Comparison of ENCODE assay signal across 9 mouse cellular contexts in the genomic region with DNA sequence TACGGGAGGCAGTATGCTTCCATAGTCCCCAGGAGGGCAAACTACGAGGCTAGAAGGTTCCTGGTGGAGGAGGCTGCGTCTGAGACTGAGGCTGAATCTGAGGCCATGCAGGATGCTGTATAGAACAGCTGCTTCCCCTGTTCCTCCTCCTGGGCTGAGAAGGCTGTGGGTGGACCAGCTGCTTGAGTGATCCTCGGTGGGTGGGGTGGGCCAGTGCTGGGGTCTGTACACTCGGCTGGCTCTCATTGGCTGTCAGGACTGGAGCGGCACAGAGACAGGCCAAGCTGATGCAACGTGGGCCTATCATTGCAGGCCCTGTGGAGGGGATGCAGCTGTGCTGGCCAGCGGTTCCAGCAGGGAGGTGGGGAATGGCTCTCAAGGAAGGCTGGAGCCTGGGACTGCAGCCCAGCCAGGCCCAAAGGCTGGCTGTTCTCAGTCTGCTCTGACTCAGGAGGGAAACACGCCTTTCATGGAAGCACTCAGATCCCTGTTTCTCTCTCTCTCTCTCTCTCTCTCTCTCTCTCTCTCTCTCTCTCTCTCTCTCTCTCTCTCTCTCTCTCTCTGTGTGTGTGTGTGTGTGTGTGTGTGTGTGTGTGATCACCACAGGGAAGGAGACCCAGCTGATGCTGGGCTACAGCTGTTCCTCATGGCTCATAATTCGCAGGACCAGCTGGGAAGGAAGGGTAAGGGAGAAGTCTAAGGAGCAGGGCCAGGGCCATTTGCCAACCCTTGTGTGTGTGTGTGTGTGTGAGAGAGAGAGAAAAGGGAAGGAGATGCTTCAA. TPM values are rescaled to one million over a fixed set of nuclear protein-coding genes. Genes with fewer than 3 reads are reported as not detected.
A peak's percentile ranks its signal among the peaks of the same experiment; 100 is the strongest.
DNase-seq lines count a peak whose midpoint lies in the region; ATAC-seq and TF ChIP-seq lines count a peak whose summit lies in the region.
"Had no signal": no experiment of that assay in that cellular context is flagged by ENCODE, and none has a peak within 500 bp of the region (broad histone marks: within the 10 kb centered on the region; RNA-seq: fewer than 3 reads in every experiment).

No protein-coding gene starts in this region.

- peak overlapping the region; percentile 98 for H3K27ac ChIP-seq in embryonic facial prominence, embryonic 15.5 days (replicated peaks)
- H3K27ac ChIP-seq in heart, embryonic 10.5 days: peak overlapping the region; percentile 90
- H3K27ac ChIP-seq in limb, embryonic 12.5 days: peak overlapping the region; percentile 98
- H3K27ac ChIP-seq in midbrain, embryonic 14.5 days (replicated peaks; ENCODE audit: low read depth, low read length): peak overlapping the region; percentile 96
- peak overlapping the region; percentile 95 for H3K27ac ChIP-seq in stomach, postnatal 0 days (replicated peaks)
- H3K27ac ChIP-seq: macrophage had no signal

- DNase-seq in adrenal gland, postnatal 14 days: peak; percentile 81
- peak; percentile 97 for DNase-seq in heart, embryonic 10.5 days (ENCODE audit: low spot score)
- peak; percentile 62 for DNase-seq in kidney, adult 9 months
- DNase-seq in midbrain, embryonic 14.5 days: peak; percentile 91
- peak; percentile 79 for DNase-seq in stomach, postnatal 0 days (ENCODE audit: low spot score)
- DNase-seq in cerebellum, adult 9-10 months: no peak

- no peak overlapping the region for H3K9ac ChIP-seq in embryonic facial prominence, embryonic 15.5 days
- peak overlapping the region; percentile 52 for H3K9ac ChIP-seq in limb, embryonic 12.5 days (replicated peaks)
- H3K9ac ChIP-seq in midbrain, embryonic 14.5 days (replicated peaks; ENCODE audit: low read length): peak overlapping the region; percentile 48
- peak overlapping the region; percentile 41; the same call in 1 of the 2 replicates for H3K9ac ChIP-seq in stomach, postnatal 0 days (ENCODE audit: low read length)

- peaks cover 53% of the 10 kb centered on the region for H3K4me1 ChIP-seq in embryonic facial prominence, embryonic 15.5 days
- peaks cover 50% of the 10 kb centered on the region for H3K4me1 ChIP-seq in heart, embryonic 10.5 days
- H3K4me1 ChIP-seq in limb, embryonic 12.5 days (replicated peaks): peaks cover 55% of the 10 kb centered on the region
- H3K4me1 ChIP-seq in midbrain, embryonic 14.5 days (ENCODE audit: control insufficient read depth, insufficient read depth, low read length): peaks cover 46% of the 10 kb centered on the region
- H3K4me1 ChIP-seq in stomach, postnatal 0 days (replicated peaks; ENCODE audit: control insufficient read depth, insufficient read depth): peaks cover 19% of the 10 kb centered on the region

- TF ChIP-seq EP300 in stomach, postnatal 0 days (optimal IDR thresholded peaks at IDR 0.05): peak; percentile 63

- H3K27me3 ChIP-seq in embryonic facial prominence, embryonic 15.5 days: no peaks in the 10 kb centered on the region
- no peaks in the 10 kb centered on the region for H3K27me3 ChIP-seq in heart, embryonic 10.5 days (ENCODE audit: insufficient read depth, poor library complexity, severe bottlenecking)
- no peaks in the 10 kb centered on the region for H3K27me3 ChIP-seq in limb, embryonic 12.5 days
- no peaks in the 10 kb centered on the region for H3K27me3 ChIP-seq in midbrain, embryonic 14.5 days (ENCODE audit: control insufficient read depth, insufficient read depth, low read length)
- H3K27me3 ChIP-seq in stomach, postnatal 0 days (ENCODE audit: control insufficient read depth, insufficient read depth, low read length): no peaks in the 10 kb centered on the region

- 11% methylated on average over 9 of the region's 10 CpGs for WGBS in embryonic facial prominence, embryonic 15.5 days
- 13% methylated on average over 10 of the region's 10 CpGs for WGBS in heart, embryonic 10.5 days
- 1% methylated on average over 10 of the region's 10 CpGs for WGBS in limb, embryonic 12.5 days
- WGBS in midbrain, embryonic 14.5 days: 7% methylated on average over 10 of the region's 10 CpGs
- 21% methylated on average over 10 of the region's 10 CpGs for WGBS in stomach, postnatal 0 days

- no peak for TF ChIP-seq CTCF in stomach, postnatal 0 days (IDR thresholded peaks at IDR 0.05; ENCODE audit: low read depth)

- peak overlapping the region; percentile 34 for H3K4me2 ChIP-seq in embryonic facial prominence, embryonic 15.5 days (replicated peaks)
- H3K4me2 ChIP-seq in limb, embryonic 12.5 days: peak overlapping the region; percentile 45
- peak overlapping the region; percentile 32 for H3K4me2 ChIP-seq in midbrain, embryonic 14.5 days (ENCODE audit: low read length)
- H3K4me2 ChIP-seq in stomach, postnatal 0 days (replicated peaks; ENCODE audit: low read depth): peak overlapping the region; percentile 29; the same call in 1 of the 2 replicates

- ATAC-seq in embryonic facial prominence, embryonic 15.5 days (ENCODE audit: insufficient number of reproducible peaks, low FRiP score, low TSS enrichment, low read depth): peak; percentile 98
- ATAC-seq in limb, embryonic 12.5 days (ENCODE audit: insufficient number of reproducible peaks, insufficient read depth, low FRiP score, low TSS enrichment, low read depth): peak; percentile 99
- peak; percentile 95 for ATAC-seq in midbrain, embryonic 14.5 days (ENCODE audit: low FRiP score, low TSS enrichment)
- peak; percentile 94 for ATAC-seq in stomach, postnatal 0 days (ENCODE audit: low FRiP score, low TSS enrichment)

- no peaks in the 10 kb centered on the region for H3K36me3 ChIP-seq in embryonic facial prominence, embryonic 15.5 days
- no peaks in the 10 kb centered on the region for H3K36me3 ChIP-seq in heart, embryonic 10.5 days
- H3K36me3 ChIP-seq in limb, embryonic 12.5 days: no peaks in the 10 kb centered on the region
- no peaks in the 10 kb centered on the region for H3K36me3 ChIP-seq in midbrain, embryonic 14.5 days (ENCODE audit: control insufficient read depth, insufficient read depth, low read length)
- no peaks in the 10 kb centered on the region for H3K36me3 ChIP-seq in stomach, postnatal 0 days (ENCODE audit: control insufficient read depth, insufficient read depth, low read length)

- H3K4me3 ChIP-seq in embryonic facial prominence, embryonic 15.5 days (replicated peaks): no peak overlapping the region
- peak overlapping the region; percentile 35 for H3K4me3 ChIP-seq in heart, embryonic 10.5 days
- 0 out of 2 replicates have a peak overlapping the region, but pooled peaks have one; percentile 6 for H3K4me3 ChIP-seq in limb, embryonic 12.5 days (replicated peaks)
- no peak overlapping the region for H3K4me3 ChIP-seq in midbrain, embryonic 14.5 days (replicated peaks; ENCODE audit: low read depth, low read length)
- no peak overlapping the region for H3K4me3 ChIP-seq in stomach, postnatal 0 days (ENCODE audit: low read depth, low read length)

- no peaks in the 10 kb centered on the region for H3K9me3 ChIP-seq in embryonic facial prominence, embryonic 15.5 days (replicated peaks)
- no peaks in the 10 kb centered on the region for H3K9me3 ChIP-seq in heart, embryonic 10.5 days
- H3K9me3 ChIP-seq in limb, embryonic 12.5 days: no peaks in the 10 kb centered on the region
- no peaks in the 10 kb centered on the region for H3K9me3 ChIP-seq in midbrain, embryonic 14.5 days (ENCODE audit: control insufficient read depth, low read length)
- H3K9me3 ChIP-seq in stomach, postnatal 0 days (ENCODE audit: control insufficient read depth, low read length): no peaks in the 10 kb centered on the region

RNA-seq across cellular contexts. Expression of a gene that starts 7.2 kb away (rescaled TPM):
- 291 and 364 TPM in 2 replicates for total RNA-seq in adrenal gland, postnatal 14 days (2021)
- polyA plus RNA-seq in embryonic facial prominence, embryonic 15.5 days (2015; fragmentation: Nextera tagmentation; extraction: Ambion mirVana): 2,130 and 2,205 TPM in 2 replicates
- 1,580 and 1,787 TPM in 2 replicates for polyA plus RNA-seq in heart, embryonic 10.5 days (2016; fragmentation: Nextera tagmentation; extraction: Ambion mirVana)
- polyA plus RNA-seq in limb, embryonic 12.5 days (2016; fragmentation: Nextera tagmentation; extraction: Ambion mirVana): 1,189 and 1,266 TPM in 2 replicates
- 61.6 and 89.0 TPM in 2 replicates for polyA plus RNA-seq in midbrain, embryonic 14.5 days (2014; fragmentation: Nextera tagmentation; extraction: Ambion mirVana)
- 331 and 433 TPM in 2 replicates for polyA plus RNA-seq in stomach, postnatal 0 days (2015; fragmentation: Nextera tagmentation; extraction: Ambion mirVana)

RNA-seq across cellular contexts. Expression of a gene that starts 21.0 kb away (rescaled TPM):
- total RNA-seq in adrenal gland, postnatal 14 days (2021): 10.9 and 11.0 TPM in 2 replicates
- polyA plus RNA-seq in embryonic facial prominence, embryonic 15.5 days (2015; fragmentation: Nextera tagmentation; extraction: Ambion mirVana): 15.1 and 17.5 TPM in 2 replicates
- 24.2 and 31.6 TPM in 2 replicates for polyA plus RNA-seq in heart, embryonic 10.5 days (2016; fragmentation: Nextera tagmentation; extraction: Ambion mirVana)
- 11.2 and 12.2 TPM in 2 replicates for polyA plus RNA-seq in limb, embryonic 12.5 days (2016; fragmentation: Nextera tagmentation; extraction: Ambion mirVana)
- polyA plus RNA-seq in midbrain, embryonic 14.5 days (2014; fragmentation: Nextera tagmentation; extraction: Ambion mirVana): 38.9 and 40.0 TPM in 2 replicates
- 8.1 and 9.1 TPM in 2 replicates for polyA plus RNA-seq in stomach, postnatal 0 days (2015; fragmentation: Nextera tagmentation; extraction: Ambion mirVana)

Comparison
In these comparisons a context has a peak if more than half of its experiments do, and no peak if none do; other contexts are left out.
1. H3K4me3 ChIP-seq: peak in heart, embryonic 10.5 days (single experiment) and limb, embryonic 12.5 days (single experiment); none in embryonic facial prominence, embryonic 15.5 days (single experiment), midbrain, embryonic 14.5 days (single experiment) and stomach, postnatal 0 days (single experiment).
2. Peak in every context shown above with its lines, with median percentiles within 50 percentile points of each other: ATAC-seq, H3K27ac ChIP-seq and H3K4me2 ChIP-seq.